Mouse (Mus musculus): ENCODE measurements at regions not wholly inside any gene's neighbourhood (a gene's known extent, or its start where the extent isn't known, plus 50 kb on each side); places are given as distances from the start of the nearest gene placed in this dataset.
A peak's percentile ranks its signal among the peaks of the same experiment; 100 is the strongest.

DNA sequence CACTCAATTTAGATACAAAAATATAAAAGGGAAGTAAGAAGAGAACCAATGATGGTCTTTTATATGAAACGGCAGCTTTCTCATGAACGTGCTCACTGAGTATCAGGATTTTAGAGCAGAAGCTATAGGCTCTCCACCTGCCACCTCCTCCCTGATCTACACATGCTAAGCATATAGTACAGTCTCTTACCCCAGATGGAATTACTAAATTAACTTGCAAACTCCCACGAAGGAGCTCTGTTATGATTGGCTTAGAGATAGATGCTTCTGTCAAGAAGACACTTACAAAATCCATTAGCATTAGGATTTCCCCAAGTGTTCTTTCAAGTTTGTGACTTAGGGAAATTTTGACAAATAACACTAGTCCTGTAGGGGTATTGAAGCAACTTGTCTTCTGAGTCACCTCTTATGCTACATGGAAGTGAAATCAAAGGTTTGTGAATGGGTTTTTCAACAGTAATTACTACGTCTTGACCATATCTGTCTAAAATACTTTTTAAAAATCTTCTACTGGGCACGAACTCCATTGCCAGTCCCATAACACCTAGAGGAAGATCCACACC lies 60.6 kb downstream of the Crygs start:
- Histone ChIP-seq H3K4me1 (ENCODE audit: control insufficient read depth, insufficient read depth, low read length) (no peaks in the 10 kb centered on the region), H3K4me3 (ENCODE audit: low read length) (no peak overlapping the region), H3K27ac (ENCODE audit: low read length) (no peak overlapping the region), H3K36me3 (ENCODE audit: control insufficient read depth, insufficient read depth, low read length) (no peaks in the 10 kb centered on the region), H3K27me3 (replicated peaks; ENCODE audit: control insufficient read depth, insufficient read depth, low read length) (no peaks in the 10 kb centered on the region), H3K9me3 (ENCODE audit: control insufficient read depth, low read length) (no peaks in the 10 kb centered on the region), H3K4me2 (ENCODE audit: low read depth, low read length) (no peak overlapping the region), H3K9ac (ENCODE audit: low read depth, low read length) (no peak overlapping the region)
- WGBS, result 85% methylated on average over 5 of the region's 5 CpGs
- no peak for ATAC-seq

DNA sequence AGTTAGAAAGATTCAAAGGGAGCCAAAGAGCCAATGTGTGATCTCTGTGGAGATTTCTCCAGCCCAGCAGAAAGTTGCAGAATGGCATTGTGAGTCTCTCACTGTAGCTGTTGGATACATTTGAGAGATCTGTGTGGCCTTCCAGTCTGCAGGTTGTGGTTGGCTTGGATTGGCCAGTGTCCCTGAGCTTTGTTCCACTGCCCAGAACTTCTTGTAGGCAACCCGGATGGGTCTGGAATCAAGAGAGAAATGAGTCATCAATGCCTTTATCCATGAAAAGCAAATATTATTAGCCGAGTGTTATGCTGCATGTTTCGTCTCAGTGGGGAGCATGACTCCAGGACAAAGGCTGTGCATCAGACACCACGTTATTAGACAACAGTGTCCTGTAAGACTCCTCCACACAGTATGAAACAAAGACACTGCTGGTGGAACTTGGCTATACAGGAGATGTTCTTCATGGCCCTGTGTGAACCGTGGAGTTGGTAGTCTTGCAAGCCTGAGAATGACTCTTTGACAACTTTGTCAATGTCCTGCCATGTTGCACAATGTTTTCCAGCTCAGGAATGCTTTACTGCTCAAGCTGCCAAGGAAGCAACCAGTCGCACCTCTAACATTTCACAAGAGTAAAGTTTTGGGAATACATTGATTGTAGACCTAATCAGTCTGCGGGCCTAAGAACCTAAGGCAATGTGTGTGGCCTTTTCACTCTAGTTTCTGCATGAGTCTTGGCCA lies 67.1 kb downstream of the Crygs start:
- Histone ChIP-seq H3K27ac (ENCODE audit: low read length) (no peak overlapping the region), H3K36me3 (ENCODE audit: control insufficient read depth, insufficient read depth, low read length) (no peaks in the 10 kb centered on the region), H3K4me2 (ENCODE audit: low read depth, low read length) (no peak overlapping the region), H3K9ac (ENCODE audit: low read depth, low read length) (no peak overlapping the region), H3K4me3 (ENCODE audit: low read length) (no peak overlapping the region), H3K27me3 (replicated peaks; ENCODE audit: control insufficient read depth, insufficient read depth, low read length) (no peaks in the 10 kb centered on the region), H3K9me3 (ENCODE audit: control insufficient read depth, low read length) (no peaks in the 10 kb centered on the region), H3K4me1 (ENCODE audit: control insufficient read depth, insufficient read depth, low read length) (no peaks in the 10 kb centered on the region)
- WGBS, result 85% methylated on average over 7 of the region's 7 CpGs
- no peak for ATAC-seq

DNA sequence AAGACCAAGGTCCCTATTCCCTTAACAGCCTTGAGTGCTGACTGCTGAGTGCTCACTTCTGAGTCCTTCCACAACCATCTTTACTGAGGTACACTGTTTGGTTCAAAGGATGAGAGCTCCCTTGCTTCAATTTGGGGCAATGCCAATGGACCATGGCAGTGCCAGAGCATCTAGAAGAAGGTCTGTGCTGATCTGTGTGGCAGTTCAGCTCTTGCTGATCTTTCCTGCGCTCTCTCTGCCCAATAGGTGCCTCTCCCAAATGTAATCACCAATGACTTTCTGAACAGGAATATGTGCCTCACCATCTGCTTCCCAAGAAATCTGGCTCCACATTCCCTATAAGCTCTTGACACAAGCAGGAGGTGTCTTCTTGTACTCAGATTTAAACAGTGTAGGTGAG lies 67.9 kb downstream of the Crygs start:
- WGBS, result 92% methylated on average over 1 of the region's 1 CpGs

DNA sequence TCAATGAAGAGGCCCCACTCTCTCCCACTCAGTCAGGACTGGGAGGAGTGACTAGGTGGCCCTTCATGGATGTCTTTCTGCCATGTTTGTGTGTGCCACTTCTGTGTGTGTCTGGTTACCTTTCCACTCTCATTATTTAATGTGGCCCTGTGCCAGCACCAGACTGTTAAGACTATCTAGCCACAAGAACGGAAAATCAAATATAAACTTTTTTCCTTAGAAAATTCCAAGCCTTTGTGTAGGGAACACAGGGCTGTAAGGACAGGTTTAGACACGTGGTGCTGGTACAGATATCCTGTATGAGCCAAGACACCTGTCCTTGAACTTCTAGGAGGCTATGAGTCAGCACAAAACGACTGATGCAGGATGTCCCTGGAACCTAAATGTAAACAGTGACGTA lies 69.9 kb downstream of the Crygs start:
- Histone ChIP-seq H3K4me1 (ENCODE audit: control insufficient read depth, insufficient read depth, low read length) (no peaks in the 10 kb centered on the region), H3K4me2 (ENCODE audit: low read depth, low read length) (no peak overlapping the region), H3K4me3 (ENCODE audit: low read length) (no peak overlapping the region), H3K9me3 (ENCODE audit: control insufficient read depth, low read length) (no peaks in the 10 kb centered on the region), H3K36me3 (ENCODE audit: control insufficient read depth, insufficient read depth, low read length) (no peaks in the 10 kb centered on the region), H3K27ac (ENCODE audit: low read length) (no peak overlapping the region), H3K9ac (ENCODE audit: low read depth, low read length) (no peak overlapping the region), H3K27me3 (replicated peaks; ENCODE audit: control insufficient read depth, insufficient read depth, low read length) (no peaks in the 10 kb centered on the region)
- 0 out of 2 replicates have a peak, but pooled peaks have one; percentile 36 for ATAC-seq
- 45% methylated on average over 4 of the region's 4 CpGs for WGBS

More for the DNA sequence above, 67.9 kb downstream of the Crygs start:
- ATAC-seq, result no peak
- no peak overlapping the region for H3K4me3 ChIP-seq (ENCODE audit: low read length)
- H3K36me3 ChIP-seq (ENCODE audit: control insufficient read depth, insufficient read depth, low read length), result no peaks in the 10 kb centered on the region
- H3K27me3 ChIP-seq (replicated peaks; ENCODE audit: control insufficient read depth, insufficient read depth, low read length), result no peaks in the 10 kb centered on the region
- H3K4me1 ChIP-seq (ENCODE audit: control insufficient read depth, insufficient read depth, low read length), result no peaks in the 10 kb centered on the region
- H3K9ac ChIP-seq (ENCODE audit: low read depth, low read length), result no peak overlapping the region
- no peak overlapping the region for H3K4me2 ChIP-seq (ENCODE audit: low read depth, low read length)
- no peak overlapping the region for H3K27ac ChIP-seq (ENCODE audit: low read length)
- no peaks in the 10 kb centered on the region for H3K9me3 ChIP-seq (ENCODE audit: control insufficient read depth, low read length)

DNA sequence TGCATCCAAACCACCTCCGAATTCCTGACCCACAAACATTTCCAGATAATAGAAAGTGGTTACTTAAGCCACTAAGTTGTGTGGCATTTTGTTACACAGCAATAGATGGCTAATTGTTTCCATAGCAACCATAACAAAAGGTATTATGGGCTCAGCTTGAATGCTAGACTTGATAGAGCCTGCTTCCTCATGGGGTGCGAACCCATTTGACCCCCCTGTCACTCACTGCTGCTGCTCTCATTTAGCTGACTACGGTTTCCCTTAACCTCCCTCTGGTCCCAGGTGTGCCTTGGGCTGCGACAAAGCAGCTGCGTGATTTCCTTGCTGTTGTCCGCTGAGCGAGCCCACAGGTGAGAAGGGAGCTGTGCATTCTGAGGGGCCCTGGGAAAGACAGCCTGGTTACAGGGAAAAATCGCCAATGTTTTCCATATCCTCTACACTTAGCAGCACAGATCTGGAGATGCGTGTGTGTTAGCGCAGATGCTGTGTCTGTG lies 76.8 kb downstream of the Crygs start:
- WGBS, result 62% methylated on average over 10 of the region's 10 CpGs
- no peak overlapping the region for H3K4me2 ChIP-seq (ENCODE audit: low read depth, low read length)

DNA sequence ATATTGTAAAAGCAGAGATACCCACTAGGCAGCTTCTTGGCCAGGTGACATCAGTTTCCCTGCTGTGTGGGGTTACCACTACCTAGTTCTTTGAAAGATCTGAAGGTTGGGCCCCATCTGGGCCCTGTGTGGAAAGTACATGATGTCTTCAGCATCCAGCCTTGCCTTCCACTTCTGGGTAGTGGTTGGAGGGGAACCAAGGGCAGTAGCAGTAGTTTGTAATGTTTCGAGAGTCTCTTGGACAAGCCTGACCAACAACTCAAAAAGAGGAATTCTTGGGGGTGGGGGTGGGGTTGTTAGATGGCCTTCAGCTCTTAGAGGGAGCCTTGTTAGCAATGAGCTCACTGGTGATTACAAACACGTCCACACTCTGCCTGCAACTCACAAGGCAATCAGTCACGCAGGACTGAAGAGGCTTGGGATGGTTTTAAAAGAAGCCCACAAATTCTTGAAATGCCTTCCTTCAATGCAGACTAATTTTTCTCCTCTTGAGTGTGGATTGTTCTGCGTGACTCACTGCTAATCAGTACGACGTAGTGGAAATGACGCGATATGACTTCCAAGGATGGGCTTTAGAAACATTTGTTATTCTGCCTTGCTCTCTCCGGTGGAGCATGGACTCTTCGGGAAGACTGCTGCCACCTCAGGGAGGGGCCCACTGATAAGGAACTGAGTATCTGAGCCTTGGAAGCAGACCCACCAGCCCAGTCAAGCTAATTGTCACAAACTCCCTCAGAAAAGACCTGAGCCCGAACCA lies 76.9 kb upstream of the Dgkg start:
- no peaks in the 10 kb centered on the region for H3K36me3 ChIP-seq (ENCODE audit: control insufficient read depth, insufficient read depth, low read length)
- no peak overlapping the region for H3K4me2 ChIP-seq (ENCODE audit: low read depth, low read length)
- 29% methylated on average over 11 of the region's 11 CpGs for WGBS
- ATAC-seq, result 0 out of 2 replicates have a peak, but pooled peaks have one; percentile 7
- no peak overlapping the region for H3K27ac ChIP-seq (ENCODE audit: low read length)
- no peaks in the 10 kb centered on the region for H3K4me1 ChIP-seq (ENCODE audit: control insufficient read depth, insufficient read depth, low read length)
- H3K9ac ChIP-seq (ENCODE audit: low read depth, low read length), result no peak overlapping the region
- H3K9me3 ChIP-seq (ENCODE audit: control insufficient read depth, low read length), result no peaks in the 10 kb centered on the region
- H3K4me3 ChIP-seq (ENCODE audit: low read length), result no peak overlapping the region
- no peaks in the 10 kb centered on the region for H3K27me3 ChIP-seq (replicated peaks; ENCODE audit: control insufficient read depth, insufficient read depth, low read length)

More for the DNA sequence above, 76.8 kb downstream of the Crygs start:
- Histone ChIP-seq H3K4me1 (ENCODE audit: control insufficient read depth, insufficient read depth, low read length) (no peaks in the 10 kb centered on the region), H3K4me3 (ENCODE audit: low read length) (no peak overlapping the region), H3K27me3 (replicated peaks; ENCODE audit: control insufficient read depth, insufficient read depth, low read length) (no peaks in the 10 kb centered on the region), H3K27ac (ENCODE audit: low read length) (no peak overlapping the region), H3K9ac (ENCODE audit: low read depth, low read length) (no peak overlapping the region), H3K36me3 (ENCODE audit: control insufficient read depth, insufficient read depth, low read length) (no peaks in the 10 kb centered on the region), H3K9me3 (ENCODE audit: control insufficient read depth, low read length) (no peaks in the 10 kb centered on the region)
- ATAC-seq, result no peak

DNA sequence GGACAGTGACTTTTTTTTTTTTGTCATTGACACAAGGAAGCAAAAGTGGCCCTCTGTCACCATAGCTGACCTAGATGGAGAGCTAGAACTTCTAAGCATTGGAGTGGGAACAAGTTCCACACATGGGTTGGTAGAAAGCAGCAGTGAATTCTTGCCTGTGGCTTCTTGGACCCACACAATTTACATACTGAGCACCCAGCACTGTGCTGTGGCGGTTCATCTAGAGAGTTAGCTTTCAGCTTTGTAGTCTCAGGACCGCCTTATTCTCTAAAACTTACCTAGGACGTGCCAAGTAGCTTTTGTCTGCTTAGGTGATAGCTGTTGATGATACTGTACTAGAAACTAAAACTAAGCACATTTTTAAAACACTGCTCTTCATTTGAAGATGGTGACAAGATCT lies 72.1 kb upstream of the Dgkg start:
- H3K4me3 ChIP-seq (ENCODE audit: low read length), result no peak overlapping the region
- H3K27ac ChIP-seq (ENCODE audit: low read length), result no peak overlapping the region
- 83% methylated on average over 3 of the region's 3 CpGs for WGBS
- no peaks in the 10 kb centered on the region for H3K9me3 ChIP-seq (ENCODE audit: control insufficient read depth, low read length)
- no peaks in the 10 kb centered on the region for H3K36me3 ChIP-seq (ENCODE audit: control insufficient read depth, insufficient read depth, low read length)
- no peaks in the 10 kb centered on the region for H3K27me3 ChIP-seq (replicated peaks; ENCODE audit: control insufficient read depth, insufficient read depth, low read length)
- no peak overlapping the region for H3K4me2 ChIP-seq (ENCODE audit: low read depth, low read length)
- H3K9ac ChIP-seq (ENCODE audit: low read depth, low read length), result no peak overlapping the region
- no peaks in the 10 kb centered on the region for H3K4me1 ChIP-seq (ENCODE audit: control insufficient read depth, insufficient read depth, low read length)
- no peak for ATAC-seq

DNA sequence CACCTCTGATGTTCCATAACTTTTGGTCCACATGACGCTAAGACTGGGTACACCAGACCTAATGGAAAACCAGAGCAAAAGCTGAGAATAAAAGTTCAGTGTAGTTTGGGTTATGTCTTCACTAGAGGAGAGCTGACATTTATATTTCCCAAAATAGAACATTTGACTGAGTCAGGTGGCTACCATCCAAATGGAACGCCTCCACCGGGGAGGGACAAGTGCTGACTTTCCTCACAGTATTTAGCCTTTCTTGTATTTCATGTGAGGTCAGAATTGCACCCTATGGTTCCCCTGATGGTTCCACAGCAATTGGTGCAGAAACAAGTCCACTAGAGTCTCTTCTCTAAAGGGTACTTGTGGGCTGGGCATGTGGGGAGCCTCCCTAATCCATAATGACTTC lies 68.2 kb upstream of the Dgkg start:
- Histone ChIP-seq H3K4me3 (ENCODE audit: low read length) (no peak overlapping the region), H3K9me3 (ENCODE audit: control insufficient read depth, low read length) (no peaks in the 10 kb centered on the region), H3K4me2 (ENCODE audit: low read depth, low read length) (no peak overlapping the region), H3K36me3 (ENCODE audit: control insufficient read depth, insufficient read depth, low read length) (no peaks in the 10 kb centered on the region), H3K9ac (ENCODE audit: low read depth, low read length) (no peak overlapping the region), H3K27ac (ENCODE audit: low read length) (no peak overlapping the region), H3K4me1 (ENCODE audit: control insufficient read depth, insufficient read depth, low read length) (no peaks in the 10 kb centered on the region), H3K27me3 (replicated peaks; ENCODE audit: control insufficient read depth, insufficient read depth, low read length) (no peaks in the 10 kb centered on the region)
- 90% methylated on average over 3 of the region's 3 CpGs for WGBS
- no peak for ATAC-seq

DNA sequence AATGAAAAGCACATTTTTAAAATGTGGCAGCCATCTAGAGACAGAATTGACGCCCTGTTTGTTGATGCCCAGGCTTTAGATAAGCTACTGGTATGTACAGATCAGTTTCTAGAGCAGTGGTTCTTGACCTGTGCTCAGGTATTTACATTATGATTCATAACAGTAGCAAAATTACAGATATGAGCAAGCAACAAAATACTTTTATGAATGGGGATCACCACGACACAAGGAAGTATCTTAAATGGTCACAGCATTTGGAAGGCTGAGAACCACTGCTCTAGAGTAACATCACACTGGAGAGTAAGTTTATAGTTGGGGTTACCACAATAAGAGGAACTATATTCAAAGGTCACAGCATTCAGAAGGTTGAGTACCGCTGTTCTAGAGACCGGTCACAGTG lies 66.3 kb upstream of the Dgkg start:
- H3K36me3 ChIP-seq (ENCODE audit: control insufficient read depth, insufficient read depth, low read length), result no peaks in the 10 kb centered on the region
- H3K4me1 ChIP-seq (ENCODE audit: control insufficient read depth, insufficient read depth, low read length), result no peaks in the 10 kb centered on the region
- ATAC-seq, result no peak
- no peaks in the 10 kb centered on the region for H3K27me3 ChIP-seq (replicated peaks; ENCODE audit: control insufficient read depth, insufficient read depth, low read length)
- H3K4me3 ChIP-seq (ENCODE audit: low read length), result no peak overlapping the region
- no peak overlapping the region for H3K4me2 ChIP-seq (ENCODE audit: low read depth, low read length)
- no peaks in the 10 kb centered on the region for H3K9me3 ChIP-seq (ENCODE audit: control insufficient read depth, low read length)
- H3K27ac ChIP-seq (ENCODE audit: low read length), result no peak overlapping the region
- H3K9ac ChIP-seq (ENCODE audit: low read depth, low read length), result no peak overlapping the region
- 81% methylated on average over 4 of the region's 4 CpGs for WGBS

Data from intestine, embryonic 16.5 days (tissue).